Mouse (Mus musculus) liver, embryonic 16.5 days (tissue): ENCODE measurements around the gene Rabl3. TPM values are rescaled to one million over a fixed set of nuclear protein-coding genes. Genes with fewer than 3 reads are reported as not detected.

Source experiments
- ATAC-seq: fragments of 200-750 bp; cut with Nextera tagmentation; 2 replicates; pipeline ENCODE4 v1.8.0; 2017; ENCODE audit warnings: low read depth, mild to moderate bottlenecking, moderate number of reproducible peaks, moderate library complexity
- H3K27ac ChIP-seq: fragments of 300-500 bp; sonication (generic); 2 replicates; pipeline ENCODE4 v1.5.1; 2014; ENCODE audit warnings: mild to moderate bottlenecking, low read length
- H3K27me3 ChIP-seq: fragments of 300-500 bp; sonication (generic); 2 replicates; pipeline ENCODE4 v1.6.1; 2014; ENCODE audit warnings: low read depth, low read length, mixed read lengths; ENCODE audit not compliant: control insufficient read depth, insufficient read depth
- H3K36me3 ChIP-seq: fragments of 300-500 bp; sonication (generic); 2 replicates; pipeline ENCODE4 v1.6.1; 2014; ENCODE audit warnings: mild to moderate bottlenecking; ENCODE audit not compliant: control insufficient read depth, insufficient read depth
- H3K4me1 ChIP-seq: fragments of 300-500 bp; sonication (generic); 2 replicates; pipeline ENCODE4 v1.6.1; 2014; ENCODE audit warnings: low read depth, low read length, mixed read lengths; ENCODE audit not compliant: control insufficient read depth
- H3K4me2 ChIP-seq: fragments of 300-500 bp; sonication (generic); 2 replicates; pipeline ENCODE4 v1.6.1; 2014; ENCODE audit warnings: low read depth, low read length, mixed read lengths
- H3K4me3 ChIP-seq: fragments of 300-500 bp; sonication (generic); 2 replicates; pipeline ENCODE4 v1.5.1; 2014; ENCODE audit warnings: low read depth, mild to moderate bottlenecking, low read length
- H3K9ac ChIP-seq: fragments of 300-500 bp; sonication (generic); 2 replicates; pipeline ENCODE4 v1.6.1; 2014; ENCODE audit warnings: low read depth, low read length
- H3K9me3 ChIP-seq: fragments of 300-500 bp; sonication (generic); replicated peaks from 2 replicates; pipeline ENCODE4 v1.6.1; 2016; ENCODE audit warnings: low read length; ENCODE audit not compliant: control insufficient read depth
- WGBS: fragments of 180-500 bp; shearing (Covaris S2); extraction: QIAGEN DNeasy Blood & Tissue Kit; methylation state at CpG from one replicate; pipeline ENCODE4 v1.1.7; 2014; ENCODE audit not compliant: insufficient replicate concordance; 5-methylcytosine and 5-hydroxymethylcytosine counted together
- polyA plus RNA-seq: library from polyadenylated mRNA; unstranded; fragments of >200 nt; fragmentation: Nextera tagmentation; extraction: Ambion mirVana; gene quantifications from 2 replicates; pipeline ENCODE4 v1.2.1, GENCODE M21; 2015

Rabl3 gene
- polyA plus RNA-seq, 1 experiment from 2014 or later, result 13.1 TPM

DNA sequence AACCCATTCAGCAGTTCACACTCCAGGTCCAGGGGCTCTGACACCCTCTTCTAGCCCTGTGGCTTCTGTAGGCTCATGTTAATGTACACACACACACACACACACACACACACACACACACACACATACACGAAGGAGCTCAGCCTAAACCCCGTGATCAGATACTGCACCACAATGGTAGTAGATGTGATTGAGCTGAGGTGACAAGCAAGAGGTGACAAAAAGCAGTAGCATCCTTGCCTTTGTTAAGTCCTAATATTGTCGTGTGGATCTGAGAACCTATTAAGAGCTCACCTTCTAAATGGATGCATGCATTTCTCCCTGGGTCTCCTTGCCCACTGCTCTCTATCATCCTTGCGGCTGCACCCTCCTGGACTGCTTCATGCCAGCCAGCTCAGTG lies 41.0 kb downstream of the Rabl3 start:
- 48% methylated on average over 4 of the region's 4 CpGs for WGBS

DNA sequence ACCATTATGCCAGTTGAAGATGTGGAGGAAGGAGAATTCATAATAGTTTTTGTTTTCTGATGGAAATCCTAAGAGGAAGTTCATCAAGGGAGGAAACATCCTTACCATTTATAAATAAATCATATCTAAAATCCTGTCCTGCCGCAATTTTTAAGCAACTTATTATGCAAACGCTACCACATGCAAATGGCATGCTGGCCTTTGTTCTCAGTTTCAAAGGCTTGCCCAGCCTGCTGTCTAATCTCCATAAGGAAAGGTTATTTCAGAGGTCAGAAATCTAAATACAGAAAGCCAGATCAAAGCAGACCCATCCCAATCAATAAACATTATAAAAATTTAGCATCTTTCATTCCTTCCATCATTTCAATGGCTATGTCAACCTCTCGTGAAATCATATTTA lies 42.2 kb downstream of the Rabl3 start:
- Histone ChIP-seq H3K36me3 (no peaks in the 10 kb centered on the region), H3K4me2 (peak overlapping the region; percentile 38), H3K4me3 (peak overlapping the region; percentile 46), H3K9me3 (no peaks in the 10 kb centered on the region), H3K27ac (no peak overlapping the region), H3K27me3 (no peaks in the 10 kb centered on the region), H3K9ac (no peak overlapping the region), H3K4me1 (no peaks in the 10 kb centered on the region; the same call in 1 of the 2 replicates)
- 59% methylated on average over 3 of the region's 3 CpGs for WGBS
- ATAC-seq, result no peak

More for the DNA sequence above, 41.0 kb downstream of the Rabl3 start:
- Histone ChIP-seq H3K4me2 (peak overlapping the region; percentile 38), H3K9me3 (no peaks in the 10 kb centered on the region), H3K9ac (peak overlapping the region; percentile 20; the same call in 1 of the 2 replicates), H3K27ac (peak overlapping the region; percentile 62), H3K4me3 (peak overlapping the region; percentile 46), H3K4me1 (no peaks in the 10 kb centered on the region; the same call in 1 of the 2 replicates), H3K27me3 (no peaks in the 10 kb centered on the region), H3K36me3 (no peaks in the 10 kb centered on the region)
- ATAC-seq, result no peak; the same call in 1 of the 2 replicates

DNA sequence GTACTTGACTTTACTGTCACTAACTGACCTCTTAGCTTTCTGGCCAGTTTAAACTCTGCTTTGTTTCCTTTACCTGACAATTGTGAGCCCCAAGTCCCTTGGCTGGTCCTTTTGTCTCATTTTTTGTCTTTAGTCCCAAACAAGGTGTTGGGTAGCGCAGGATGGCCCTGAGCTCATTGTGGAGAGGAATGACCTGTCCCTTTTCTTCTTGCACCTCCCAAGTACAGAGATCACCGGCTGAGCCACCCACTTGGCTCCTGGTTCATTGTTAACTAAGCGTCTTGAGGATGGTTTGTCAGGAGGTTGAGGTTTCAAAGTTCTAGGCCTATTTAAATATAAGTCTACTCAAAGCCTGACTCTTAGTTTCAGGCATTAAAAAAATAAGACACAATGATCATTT lies 43.6 kb downstream of the Rabl3 start:
- Histone ChIP-seq H3K27ac (peak overlapping the region; percentile 41; the same call in 1 of the 2 replicates), H3K9ac (no peak overlapping the region), H3K9me3 (no peaks in the 10 kb centered on the region), H3K36me3 (no peaks in the 10 kb centered on the region), H3K4me3 (no peak overlapping the region), H3K4me2 (no peak overlapping the region), H3K4me1 (no peaks in the 10 kb centered on the region; the same call in 1 of the 2 replicates), H3K27me3 (no peaks in the 10 kb centered on the region)
- WGBS, result 71% methylated on average over 3 of the region's 3 CpGs
- ATAC-seq, result no peak

- no peaks in the 10 kb centered on the region; the same call in 1 of the 2 replicates for H3K4me1 ChIP-seq
- peak overlapping the region; percentile 38 for H3K4me2 ChIP-seq
- H3K36me3 ChIP-seq, result no peaks in the 10 kb centered on the region
- no peak overlapping the region; the same call in 1 of the 2 replicates for H3K9ac ChIP-seq
- WGBS, result 41% methylated on average over 6 of the region's 6 CpGs
- H3K27ac ChIP-seq, result peak overlapping the region; percentile 84
- no peaks in the 10 kb centered on the region for H3K27me3 ChIP-seq
- H3K4me3 ChIP-seq, result peak overlapping the region; percentile 30; the same call in 1 of the 2 replicates
- H3K9me3 ChIP-seq, result no peaks in the 10 kb centered on the region
- no peak for ATAC-seq
Observed at GRCm38 (mm10) chr16:37583801-37584200, 44.1 kb downstream of the Rabl3 start.

DNA sequence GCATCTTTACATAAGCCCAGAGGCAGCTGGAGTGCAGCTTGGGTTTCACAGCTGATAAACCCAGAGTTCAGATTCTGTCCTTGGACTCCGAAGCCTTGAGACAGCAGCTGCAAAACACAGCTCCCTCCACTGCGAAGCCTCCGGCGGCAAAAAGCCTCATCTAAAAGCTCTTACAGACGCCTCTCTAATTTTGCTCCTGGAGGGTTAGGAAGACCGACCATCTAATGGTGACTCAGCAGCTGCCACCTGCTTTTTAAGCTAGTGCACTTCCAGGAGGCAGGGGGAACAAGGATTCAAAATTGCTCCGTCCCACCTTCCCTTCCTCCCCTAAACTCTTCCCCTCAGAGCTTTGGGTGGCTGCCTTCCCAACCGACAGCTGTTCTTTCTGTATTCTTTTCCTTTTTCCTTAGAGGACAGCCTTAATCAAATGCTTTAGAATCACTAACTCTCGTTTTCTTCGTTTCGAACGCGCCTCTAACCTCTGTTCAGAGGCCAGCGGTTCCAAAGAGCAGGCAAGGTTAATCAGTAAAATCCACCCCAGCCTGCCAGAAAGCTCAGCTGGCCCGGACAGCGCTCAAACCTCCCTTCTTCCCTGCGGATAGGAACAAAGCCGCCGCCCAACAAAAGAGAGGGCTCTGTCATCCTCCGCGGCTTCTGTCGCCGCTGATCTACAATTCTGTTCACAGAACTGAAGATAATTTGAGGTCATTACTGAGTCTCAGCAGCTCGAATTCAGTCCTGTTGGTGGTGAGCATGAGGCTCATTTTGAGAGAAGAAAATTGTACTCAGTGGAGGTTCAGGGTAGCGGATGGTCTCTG lies 44.7 kb downstream of the Rabl3 start:
- no peaks in the 10 kb centered on the region for H3K27me3 ChIP-seq
- peak; percentile 76 for ATAC-seq
- H3K9ac ChIP-seq, result peak overlapping the region; percentile 5; the same call in 1 of the 2 replicates
- no peaks in the 10 kb centered on the region for H3K36me3 ChIP-seq
- 6% methylated on average over 25 of the region's 25 CpGs for WGBS
- H3K4me2 ChIP-seq, result peak overlapping the region; percentile 38
- H3K4me3 ChIP-seq, result peak overlapping the region; percentile 30
- H3K4me1 ChIP-seq, result no peaks in the 10 kb centered on the region; the same call in 1 of the 2 replicates
- H3K9me3 ChIP-seq, result no peaks in the 10 kb centered on the region
- H3K27ac ChIP-seq, result peak overlapping the region; percentile 84

- Histone ChIP-seq H3K4me3 (no peak overlapping the region), H3K9ac (no peak overlapping the region), H3K27ac (0 out of 2 replicates have a peak overlapping the region, but pooled peaks have one; percentile 17), H3K9me3 (no peaks in the 10 kb centered on the region), H3K4me2 (peak overlapping the region; percentile 38), H3K36me3 (no peaks in the 10 kb centered on the region), H3K4me1 (no peaks in the 10 kb centered on the region), H3K27me3 (no peaks in the 10 kb centered on the region)
- no peak for ATAC-seq
- 53% methylated on average over 8 of the region's 8 CpGs for WGBS
Observed at GRCm38 (mm10) chr16:37585129-37585563, 45.5 kb downstream of the Rabl3 start.

- Histone ChIP-seq H3K27me3 (no peaks in the 10 kb centered on the region), H3K36me3 (no peaks in the 10 kb centered on the region), H3K27ac (no peak overlapping the region), H3K9ac (no peak overlapping the region), H3K4me1 (no peaks in the 10 kb centered on the region), H3K9me3 (no peaks in the 10 kb centered on the region), H3K4me3 (no peak overlapping the region), H3K4me2 (no peak overlapping the region)
- 69% methylated on average over 3 of the region's 3 CpGs for WGBS
- no peak for ATAC-seq
Observed at GRCm38 (mm10) chr16:37590921-37591320, 51.2 kb downstream of the Rabl3 start.

GRCm38 (mm10) chr16:37591551-37591950 lies 51.9 kb downstream of the Rabl3 start:
- no peak for ATAC-seq
- no peak overlapping the region for H3K9ac ChIP-seq
- no peaks in the 10 kb centered on the region for H3K9me3 ChIP-seq
- H3K36me3 ChIP-seq, result no peaks in the 10 kb centered on the region
- no peak overlapping the region for H3K4me2 ChIP-seq
- H3K4me1 ChIP-seq, result no peaks in the 10 kb centered on the region
- no peak overlapping the region for H3K27ac ChIP-seq
- no peak overlapping the region for H3K4me3 ChIP-seq
- WGBS, result 74% methylated on average over 8 of the region's 8 CpGs
- H3K27me3 ChIP-seq, result no peaks in the 10 kb centered on the region

DNA sequence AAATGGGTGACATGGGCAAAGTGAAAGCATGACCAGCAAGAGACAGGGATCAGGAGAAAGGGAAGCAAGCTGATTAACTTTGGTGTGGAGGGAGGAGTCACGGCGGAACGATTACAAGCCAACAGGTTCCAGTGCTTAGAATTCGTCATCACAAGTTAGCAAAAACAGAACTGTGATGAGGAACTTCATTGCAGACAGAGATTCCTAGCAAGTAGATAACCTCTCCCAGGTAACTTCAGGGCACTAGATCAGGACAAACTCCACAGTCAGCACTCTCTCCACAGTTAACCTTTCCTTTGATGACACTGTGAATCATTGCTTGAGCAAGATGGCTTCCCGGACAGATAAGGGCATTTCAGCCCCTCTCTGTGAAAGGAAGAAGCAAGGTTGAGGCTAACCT lies 57.7 kb downstream of the Rabl3 start:
- no peak overlapping the region for H3K27ac ChIP-seq
- H3K4me1 ChIP-seq, result no peaks in the 10 kb centered on the region
- no peaks in the 10 kb centered on the region for H3K36me3 ChIP-seq
- H3K27me3 ChIP-seq, result no peaks in the 10 kb centered on the region
- H3K4me2 ChIP-seq, result no peak overlapping the region
- H3K9me3 ChIP-seq, result no peaks in the 10 kb centered on the region
- no peak overlapping the region for H3K9ac ChIP-seq
- WGBS, result 49% methylated on average over 5 of the region's 5 CpGs
- no peak overlapping the region for H3K4me3 ChIP-seq
- ATAC-seq, result no peak
